Mouse (Mus musculus): ENCODE data around the gene Pofut1. TPM values are rescaled to one million over a fixed set of nuclear protein-coding genes. Genes with fewer than 3 reads are reported as not detected.

Pofut1 gene
- 29.7 and 29.8 TPM in 2 replicates for polyA plus RNA-seq (2012; rRNA removed)

- peak; percentile 92 for DNase-seq (ENCODE audit: low spot score)
Observed at GRCm38 (mm10) chr2:153241250-153242014, at the start of gene Pofut1, which contains the start of gene Plagl2. Pofut1 (plus strand) TSS chr2:153241533. Plagl2 (minus strand) TSS chr2:153241426.

- DNase-seq (ENCODE audit: low spot score): no peak
Observed at GRCm38 (mm10) chr2:153194255-153194654, 47.1 kb upstream of the Pofut1 start.

GRCm38 (mm10) chr2:153198485-153198884, 42.8 kb upstream of the Pofut1 start:
- DNase-seq (ENCODE audit: low spot score): no peak

GRCm38 (mm10) chr2:153199114-153199513, 42.2 kb upstream of the Pofut1 start:
- no peak for DNase-seq (ENCODE audit: low spot score)

- DNase-seq (ENCODE audit: low spot score): no peak
Observed at GRCm38 (mm10) chr2:153202766-153203165, 38.6 kb upstream of the Pofut1 start.

GRCm38 (mm10) chr2:153208149-153208548, 33.2 kb upstream of the Pofut1 start:
- no peak for DNase-seq (ENCODE audit: low spot score)

GRCm38 (mm10) chr2:153209286-153209685, 32.0 kb upstream of the Pofut1 start:
- DNase-seq (ENCODE audit: low spot score): no peak

- no peak for DNase-seq (ENCODE audit: low spot score)
Observed at GRCm38 (mm10) chr2:153211451-153211850, 29.9 kb upstream of the Pofut1 start.

- no peak for DNase-seq (ENCODE audit: low spot score)
Observed at GRCm38 (mm10) chr2:153213351-153213750, 28.0 kb upstream of the Pofut1 start.

- no peak for DNase-seq (ENCODE audit: low spot score)
Observed at GRCm38 (mm10) chr2:153214771-153215259, 26.5 kb upstream of the Pofut1 start.

- no peak for DNase-seq (ENCODE audit: low spot score)
Observed at GRCm38 (mm10) chr2:153215421-153215820, 25.9 kb upstream of the Pofut1 start.

- DNase-seq (ENCODE audit: low spot score): no peak
Observed at GRCm38 (mm10) chr2:153217826-153218340, 23.4 kb upstream of the Pofut1 start.

- DNase-seq (ENCODE audit: low spot score): no peak
Observed at GRCm38 (mm10) chr2:153218516-153218915, 22.8 kb upstream of the Pofut1 start.

GRCm38 (mm10) chr2:153221620-153222019, 19.7 kb upstream of the Pofut1 start:
- no peak for DNase-seq (ENCODE audit: low spot score)

- DNase-seq (ENCODE audit: low spot score): no peak
Observed at GRCm38 (mm10) chr2:153222130-153222529, 19.2 kb upstream of the Pofut1 start.

GRCm38 (mm10) chr2:153222566-153222965, 18.8 kb upstream of the Pofut1 start:
- no peak for DNase-seq (ENCODE audit: low spot score)

- DNase-seq (ENCODE audit: low spot score): no peak
Observed at GRCm38 (mm10) chr2:153224946-153225594, 16.3 kb upstream of the Pofut1 start, which contains the start of gene Tspyl3. Tspyl3 (minus strand) TSS chr2:153225441.

GRCm38 (mm10) chr2:153225595-153225953, 15.8 kb upstream of the Pofut1 start:
- DNase-seq (ENCODE audit: low spot score): no peak

GRCm38 (mm10) chr2:153227959-153228358, 13.4 kb upstream of the Pofut1 start:
- no peak for DNase-seq (ENCODE audit: low spot score)

- no peak for DNase-seq (ENCODE audit: low spot score)
Observed at GRCm38 (mm10) chr2:153228523-153228922, 12.8 kb upstream of the Pofut1 start.

GRCm38 (mm10) chr2:153237193-153237592, 4.1 kb upstream of the Pofut1 start:
- no peak for DNase-seq (ENCODE audit: low spot score)

- DNase-seq (ENCODE audit: low spot score): no peak
Observed at GRCm38 (mm10) chr2:153237891-153238290, 3.4 kb upstream of the Pofut1 start.

- no peak for DNase-seq (ENCODE audit: low spot score)
Observed at GRCm38 (mm10) chr2:153238406-153238805, 2.9 kb upstream of the Pofut1 start.
